Mouse (Mus musculus): ENCODE measurements around the gene Tmem19.
"Not testable (repeated sequence)": the region's sequence is repeated elsewhere in the genome, so short reads cannot be mapped to it uniquely, and the experiment has no call there.

GRCm38 (mm10) chr10:115318388-115318787 lies 43.9 kb downstream of the Tmem19 start:
- not testable (repeated sequence) for TF ChIP-seq CTCF (IDR thresholded peaks at IDR 0.05); POLR2A (IDR thresholded peaks at IDR 0.05; ENCODE audit: insufficient read depth, low read depth, low read length)

Data from heart, adult 2 months (tissue).